Mouse (Mus musculus) frontal cortex, adult 2 months (tissue): Measurements from ENCODE around the gene Olfr1042. TPM values are rescaled to one million over a fixed set of nuclear protein-coding genes. Genes with fewer than 3 reads are reported as not detected.
"Not testable (repeated sequence)": the region's sequence is repeated elsewhere in the genome, so short reads cannot be mapped to it uniquely, and the experiment has no call there.

Experiments
- DNase-seq, 2 experiments: peaks; one replicate each; pipeline ENCODE4 v3.0.0; 2022; ENCODE audit warnings: low spot score in 1 of 2; ENCODE audit errors: extremely low spot score in 1 of 2
- polyA plus RNA-seq: library from polyadenylated mRNA; depleted of rRNA; stranded (reverse); fragments of >200 nt; gene quantifications from 2 replicates; pipeline ENCODE4 v1.2.3, GENCODE M21; 2012; rRNA removed

Olfr1042 gene
- not detected in 2 replicates for polyA plus RNA-seq

DNA sequence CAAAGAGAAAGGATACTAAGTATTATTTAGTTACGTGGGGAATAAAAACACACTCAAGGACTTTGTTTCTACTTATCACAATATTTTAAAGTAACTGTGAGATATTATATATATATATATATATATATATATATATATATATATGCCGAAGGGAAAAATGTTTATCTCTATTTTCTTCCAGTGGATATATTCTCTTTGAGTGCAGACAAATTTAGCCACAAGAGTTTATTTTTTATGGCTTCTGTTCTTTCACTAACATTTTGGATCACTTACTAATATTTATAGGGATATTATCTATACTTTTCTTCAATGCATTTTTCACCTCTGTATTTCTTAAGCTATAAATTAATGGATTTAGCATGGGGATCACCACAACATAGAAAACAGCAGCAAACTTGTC, at the start of gene Olfr1042:
Gene Olfr1042, minus strand, starts transcription at position 101 of the 400 bp plus-strand sequence.
- DNase-seq: no peak

DNA sequence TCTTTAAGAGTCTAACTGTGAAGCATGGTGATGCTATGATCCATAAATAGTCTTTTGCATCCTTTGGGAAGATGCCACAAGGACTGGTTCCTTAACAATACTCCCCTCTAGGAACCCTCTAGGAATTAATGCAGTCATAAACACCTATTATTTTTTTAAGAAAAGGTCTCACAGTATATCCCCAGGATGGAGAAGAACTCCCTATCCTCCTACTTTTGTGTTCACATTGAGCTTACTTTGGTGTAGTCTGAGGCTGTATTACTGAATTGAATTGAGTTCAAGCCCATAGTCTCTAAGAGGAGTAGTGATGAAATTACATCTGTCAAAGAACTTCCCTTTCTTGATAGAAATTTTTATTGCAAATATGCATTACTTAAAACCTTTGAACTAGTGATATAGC, 41.3 kb upstream of the Olfr1042 start, which contains the start of gene Olfr1045:
Gene Olfr1045, minus strand, starts transcription at position 101 of the 400 bp plus-strand sequence.
- no peak for DNase-seq

DNA sequence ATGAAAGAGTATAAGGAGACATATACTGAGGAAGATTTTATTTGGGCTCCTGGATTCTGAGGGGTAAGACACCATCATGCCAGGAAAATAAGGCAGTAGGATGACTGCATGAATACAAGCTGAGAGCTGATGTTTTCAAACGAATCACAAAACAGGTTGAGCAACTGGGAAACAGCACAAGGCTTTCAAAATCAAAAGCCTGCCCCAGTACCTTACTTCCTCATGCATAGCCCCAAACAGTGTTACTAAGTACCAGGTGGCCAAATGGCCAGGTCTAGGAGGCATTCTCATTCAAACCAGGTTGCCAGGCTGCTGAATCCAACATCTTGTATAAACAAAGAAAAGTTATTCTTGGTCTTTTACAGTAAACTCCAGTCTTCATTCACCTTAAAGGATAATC, 34.2 kb upstream of the Olfr1042 start:
- DNase-seq: no peak

DNA sequence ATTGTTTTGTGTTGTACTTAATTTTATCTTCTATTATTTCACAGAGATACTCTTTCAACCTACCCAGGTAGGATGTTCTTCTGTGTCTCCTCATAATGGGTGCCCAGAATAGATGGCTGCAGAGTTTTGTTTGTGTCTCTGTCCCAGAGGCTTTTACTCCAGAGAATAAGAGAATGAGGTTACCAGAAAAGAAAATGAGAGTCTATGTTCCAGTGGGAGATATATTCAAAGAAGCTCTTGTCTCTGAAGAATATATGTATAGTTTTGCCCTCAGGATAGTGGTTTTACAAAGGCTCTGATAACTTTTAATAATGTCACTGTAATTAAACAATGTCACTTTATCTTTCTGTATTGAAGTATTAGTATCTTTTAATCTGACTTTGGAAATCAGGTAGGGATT, 23.9 kb upstream of the Olfr1042 start, which contains the start of gene Olfr52:
Gene Olfr52, minus strand, starts transcription at position 101 of the 400 bp plus-strand sequence.
- DNase-seq: no peak

DNA sequence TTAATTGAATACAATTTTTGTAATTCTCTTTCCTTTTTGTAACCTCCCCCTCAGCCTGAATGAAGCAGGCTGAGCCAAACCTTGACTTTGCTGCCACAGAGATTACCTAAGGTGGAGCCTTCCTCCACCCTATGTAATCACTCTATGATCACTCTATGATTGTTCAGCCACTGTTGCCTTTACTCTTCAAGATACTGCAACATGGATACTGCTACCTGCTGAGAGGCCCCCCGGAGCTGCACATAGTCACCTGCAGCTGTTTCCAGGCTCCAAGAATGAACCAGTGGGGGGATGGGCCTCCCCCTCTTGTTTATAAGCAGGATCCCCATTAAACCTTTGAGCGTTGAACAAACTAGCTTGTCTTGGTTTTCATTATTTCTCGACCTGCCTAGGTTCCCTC, 18.3 kb upstream of the Olfr1042 start:
- DNase-seq: no peak

DNA sequence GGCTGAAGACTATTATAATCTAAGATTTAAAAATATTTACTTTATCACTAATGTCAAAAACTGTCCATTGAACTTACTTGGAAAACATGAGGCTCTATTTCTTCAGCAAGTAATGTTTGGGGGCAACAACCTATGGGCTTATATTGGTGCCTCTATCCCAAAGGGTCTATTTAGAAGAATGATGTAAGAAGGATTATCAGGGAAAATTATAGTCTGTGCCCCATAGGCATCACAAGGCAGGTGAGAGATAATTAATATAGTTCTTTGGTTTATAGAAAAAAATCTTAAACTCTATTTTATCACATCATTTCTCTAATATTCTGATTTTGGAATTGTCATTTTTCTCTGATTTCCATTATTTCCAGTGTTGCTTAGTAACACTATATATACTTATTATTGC, 16.1 kb upstream of the Olfr1042 start, which contains the start of gene Olfr1044:
Gene Olfr1044, minus strand, starts transcription at position 101 of the 400 bp plus-strand sequence.
- DNase-seq: no peak

DNA sequence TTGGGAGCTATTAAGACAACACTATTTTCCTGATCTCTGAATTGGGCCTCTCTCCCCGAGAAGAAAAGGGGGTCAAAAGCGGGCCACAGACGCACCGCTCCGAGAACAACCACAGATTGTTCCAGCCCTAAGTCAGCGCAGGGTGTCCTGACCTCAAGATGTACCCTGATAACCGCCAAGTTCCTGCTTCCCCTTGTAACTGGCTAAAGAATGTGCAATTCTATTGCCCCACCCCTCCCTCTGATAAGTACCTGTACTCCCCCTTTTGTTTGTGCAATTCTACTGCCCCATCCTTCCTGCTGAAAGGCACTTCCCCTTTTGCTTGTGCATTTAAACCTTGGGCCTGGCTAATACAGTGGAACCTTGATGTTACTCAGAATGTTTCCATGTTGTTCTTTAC, 13.8 kb upstream of the Olfr1042 start:
- DNase-seq: not testable (repeated sequence)

DNA sequence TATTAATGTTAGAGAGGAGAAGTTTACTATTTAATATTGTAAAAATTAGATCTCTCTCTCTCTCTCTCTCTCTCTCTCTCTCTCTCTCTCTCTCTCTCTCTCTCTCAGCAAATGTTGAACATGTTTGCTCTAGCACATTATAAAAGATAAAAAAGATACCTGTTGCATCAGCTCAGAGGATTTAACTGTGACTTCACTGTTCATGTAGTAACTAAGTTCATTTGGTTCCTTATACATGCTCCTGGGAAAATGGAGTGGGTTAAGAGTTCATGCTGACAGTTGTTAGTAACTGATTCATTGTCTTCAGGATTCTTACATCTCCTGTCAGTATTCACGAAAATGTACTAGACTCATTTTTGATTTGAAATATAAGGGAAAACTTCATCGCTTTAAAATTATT, 5.8 kb upstream of the Olfr1042 start, which contains the start of gene Olfr1043:
Gene Olfr1043, minus strand, starts transcription at position 101 of the 400 bp plus-strand sequence.
- DNase-seq: no peak

DNA sequence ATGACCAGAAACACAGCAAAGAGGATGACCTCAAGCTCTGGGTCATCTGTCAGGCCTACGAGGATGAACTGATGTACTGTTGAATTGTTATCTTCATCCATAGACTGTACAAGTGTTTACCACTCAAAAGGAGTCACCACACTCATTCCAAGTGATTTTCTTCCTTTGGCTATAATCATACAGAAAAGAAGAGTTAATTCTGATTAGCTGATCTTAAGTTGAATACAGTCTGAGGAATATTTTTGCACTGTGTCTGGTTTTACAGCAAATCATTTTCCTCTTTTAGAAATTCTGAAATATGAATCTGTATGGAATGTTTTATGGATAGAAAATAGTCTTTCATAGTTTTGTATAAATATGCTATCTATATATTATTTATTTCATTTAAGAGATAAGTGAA, 15.0 kb downstream of the Olfr1042 start, which contains the start of gene Olfr1040:
Gene Olfr1040, minus strand, starts transcription at position 101 of the 400 bp plus-strand sequence.
- DNase-seq: no peak

DNA sequence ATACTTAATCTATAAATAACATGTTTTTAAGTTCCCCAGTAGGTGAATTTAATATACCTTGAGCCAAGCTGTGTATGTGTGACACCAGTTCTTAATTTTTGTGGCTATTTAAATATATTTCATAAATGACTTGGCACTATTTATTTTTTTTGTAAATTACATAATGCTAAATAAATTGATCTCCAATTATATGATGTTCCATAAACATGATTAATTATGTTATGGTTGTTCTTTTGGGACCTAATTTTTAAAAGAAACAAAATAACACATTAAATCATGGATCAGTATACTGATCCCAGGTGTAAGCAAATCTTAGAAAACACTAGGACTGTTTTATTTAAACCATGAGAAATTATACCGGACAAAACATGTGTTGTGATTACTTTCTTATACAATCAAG, 25.8 kb downstream of the Olfr1042 start, which contains the start of gene Olfr1039:
Gene Olfr1039, minus strand, starts transcription at position 101 of the 400 bp plus-strand sequence.
- no peak for DNase-seq

Other genes starting within 250 kb of the Olfr1042 start
- gene Olfr1025-ps1, start 246.6 kb downstream of the Olfr1042 start, polyA plus RNA-seq: not detected in 2 replicates
- gene Olfr1026, start 240.3 kb downstream of the Olfr1042 start, polyA plus RNA-seq: not detected in 2 replicates
- not detected in 2 replicates for gene Olfr1028, start 211.4 kb downstream of the Olfr1042 start, polyA plus RNA-seq
- 0.08 and 0.11 TPM in 2 replicates for gene Olfr1029, start 187.9 kb downstream of the Olfr1042 start, polyA plus RNA-seq
- gene Olfr1030, start 182.6 kb downstream of the Olfr1042 start, polyA plus RNA-seq: 0.04 TPM in 1 of 2 replicates, not detected in the other
- not detected in 2 replicates for gene Olfr1031, start 171.5 kb downstream of the Olfr1042 start, polyA plus RNA-seq
- gene Olfr1032, start 156.3 kb downstream of the Olfr1042 start, polyA plus RNA-seq: not detected in 2 replicates
- 0.11 and 0.16 TPM in 2 replicates for gene Olfr1033, start 141.2 kb downstream of the Olfr1042 start, polyA plus RNA-seq
- 0.02 TPM in 1 of 2 replicates, not detected in the other for gene Olfr1034, start 116.0 kb downstream of the Olfr1042 start, polyA plus RNA-seq
- not detected in 2 replicates for gene Olfr1036, start 87.8 kb downstream of the Olfr1042 start, polyA plus RNA-seq
- not detected in 2 replicates for gene Olfr1037, start 74.5 kb downstream of the Olfr1042 start, polyA plus RNA-seq
- not detected in 2 replicates for gene Olfr1039, start 25.9 kb downstream of the Olfr1042 start, polyA plus RNA-seq
- not detected in 2 replicates for gene Olfr1040, start 15.1 kb downstream of the Olfr1042 start, polyA plus RNA-seq
- not detected in 2 replicates for gene Olfr1043, start 5.7 kb upstream of the Olfr1042 start, polyA plus RNA-seq
- not detected in 2 replicates for gene Olfr1044, start 16.0 kb upstream of the Olfr1042 start, polyA plus RNA-seq
- gene Olfr52, start 23.8 kb upstream of the Olfr1042 start, polyA plus RNA-seq: 0.10 TPM in 1 of 2 replicates, not detected in the other
- 0.04 and 0.12 TPM in 2 replicates for gene Olfr1045, start 41.2 kb upstream of the Olfr1042 start, polyA plus RNA-seq
- gene Olfr1046, start 57.5 kb upstream of the Olfr1042 start, polyA plus RNA-seq: not detected in 2 replicates
- not detected in 2 replicates for gene Olfr1047, start 69.6 kb upstream of the Olfr1042 start, polyA plus RNA-seq
- gene Olfr1048, start 78.5 kb upstream of the Olfr1042 start, polyA plus RNA-seq: 0.02 TPM in 1 of 2 replicates, not detected in the other
- not detected in 2 replicates for gene Olfr1049, start 96.5 kb upstream of the Olfr1042 start, polyA plus RNA-seq
- gene Olfr1051, start 117.2 kb upstream of the Olfr1042 start, polyA plus RNA-seq: not detected in 2 replicates
- 0.11 TPM in 1 of 2 replicates, not detected in the other for gene Olfr1052, start 130.6 kb upstream of the Olfr1042 start, polyA plus RNA-seq
- not detected in 2 replicates for gene Olfr1053, start 153.4 kb upstream of the Olfr1042 start, polyA plus RNA-seq
- 0.06 TPM in 1 of 2 replicates, not detected in the other for gene Olfr1054, start 173.6 kb upstream of the Olfr1042 start, polyA plus RNA-seq
- gene Olfr1055, start 188.4 kb upstream of the Olfr1042 start, polyA plus RNA-seq: 0.11 TPM in 1 of 2 replicates, not detected in the other
- gene Olfr1056, start 200.6 kb upstream of the Olfr1042 start, polyA plus RNA-seq: not detected in 2 replicates
- not detected in 2 replicates for gene Olfr1057, start 216.6 kb upstream of the Olfr1042 start, polyA plus RNA-seq
- gene Olfr1058, start 226.7 kb upstream of the Olfr1042 start, polyA plus RNA-seq: not detected in 2 replicates